Mouse (Mus musculus) forebrain, embryonic 12.5 days (tissue): ENCODE data around the gene Dmap1. TPM values are rescaled to one million over a fixed set of nuclear protein-coding genes. Genes with fewer than 3 reads are reported as not detected.

Experiments
- ATAC-seq: fragments of 200-750 bp; cut with Nextera tagmentation; 2 replicates; pipeline ENCODE4 v1.8.0; 2017; ENCODE audit warnings: moderate TSS enrichment; ENCODE audit not compliant: low FRiP score
- H3K27ac ChIP-seq: fragments of 300-500 bp; sonication (generic); 2 replicates; pipeline ENCODE4 v1.5.1; 2016; ENCODE audit warnings: mild to moderate bottlenecking
- H3K27me3 ChIP-seq: fragments of 300-500 bp; sonication (generic); 2 replicates; pipeline ENCODE4 v1.6.1; 2016; ENCODE audit warnings: mild to moderate bottlenecking
- H3K36me3 ChIP-seq: fragments of 300-500 bp; sonication (generic); replicated peaks from 2 replicates; pipeline ENCODE4 v1.6.1; 2016; ENCODE audit warnings: mild to moderate bottlenecking
- H3K4me1 ChIP-seq: fragments of 300-500 bp; sonication (generic); 2 replicates; pipeline ENCODE4 v1.6.1; 2016
- H3K4me2 ChIP-seq: fragments of 300-500 bp; sonication (generic); 2 replicates; pipeline ENCODE4 v1.6.1; 2016; ENCODE audit warnings: mild to moderate bottlenecking, moderate library complexity
- H3K4me3 ChIP-seq: fragments of 300-500 bp; sonication (generic); replicated peaks from 2 replicates; pipeline ENCODE4 v1.5.1; 2016; ENCODE audit warnings: mild to moderate bottlenecking
- H3K9ac ChIP-seq: fragments of 300-500 bp; sonication (generic); 2 replicates; pipeline ENCODE4 v1.6.1; 2016; ENCODE audit warnings: mild to moderate bottlenecking
- H3K9me3 ChIP-seq: fragments of 300-500 bp; sonication (generic); 2 replicates; pipeline ENCODE4 v1.6.1; 2016
- WGBS: fragments of 180-500 bp; shearing (Covaris S2); methylation state at CpG from one replicate; pipeline ENCODE4 v1.1.7; 2016; 5-methylcytosine and 5-hydroxymethylcytosine counted together
- polyA plus RNA-seq: library from polyadenylated mRNA; unstranded; fragments of >200 nt; fragmentation: Nextera tagmentation; extraction: Ambion mirVana; gene quantifications from 2 replicates; pipeline ENCODE4 v1.2.1, GENCODE M21; 2016

Dmap1 gene
- polyA plus RNA-seq, result 73.1 and 76.4 TPM in 2 replicates

DNA sequence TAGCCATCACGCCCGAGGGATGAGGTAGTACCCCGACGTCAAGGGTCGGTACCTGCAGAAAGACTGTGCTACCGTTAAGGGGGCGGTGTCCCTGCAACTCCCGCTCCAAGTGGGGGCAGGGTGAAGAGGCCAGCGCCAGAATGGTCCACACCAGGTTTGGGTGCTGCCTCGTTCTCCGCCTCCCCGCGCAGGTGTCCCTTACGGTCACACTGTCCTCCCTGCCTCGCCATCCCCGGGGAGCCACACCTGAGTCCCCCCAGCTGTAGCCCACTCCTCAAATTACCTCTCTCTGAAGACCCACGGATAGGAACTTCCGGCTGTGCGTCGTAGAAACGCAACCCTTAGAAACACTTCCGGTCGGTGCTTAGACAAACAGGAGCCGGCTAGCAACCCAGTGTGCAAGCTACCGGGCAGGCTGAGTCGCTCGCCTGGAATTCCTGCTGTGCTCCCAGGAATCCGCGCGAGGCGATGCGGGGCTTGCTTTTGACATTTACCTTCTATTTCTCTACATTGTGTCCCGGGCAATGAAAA, at the start of gene Dmap1:
Dmap1 (minus strand) TSS at position 343 of the 531 bp plus-strand sequence.
- H3K9ac ChIP-seq, result peak within 1 kb of the TSS; percentile 79
- H3K9me3 ChIP-seq, result no peaks in the 10 kb centered on the region
- H3K27me3 ChIP-seq, result peaks cover 4% of the 10 kb centered on the region; the same call in 1 of the 2 replicates
- H3K4me3 ChIP-seq, result peak within 1 kb of the TSS; percentile 80
- no peak within 1 kb of the TSS for H3K27ac ChIP-seq
- peak within 1 kb of the TSS; percentile 90 for H3K4me2 ChIP-seq
- under 1% methylated on average over 33 of the region's 33 CpGs for WGBS
- peaks cover 34% of the 10 kb centered on the region for H3K36me3 ChIP-seq
- peak; percentile 92 for ATAC-seq
- peaks cover 16% of the 10 kb centered on the region for H3K4me1 ChIP-seq

DNA sequence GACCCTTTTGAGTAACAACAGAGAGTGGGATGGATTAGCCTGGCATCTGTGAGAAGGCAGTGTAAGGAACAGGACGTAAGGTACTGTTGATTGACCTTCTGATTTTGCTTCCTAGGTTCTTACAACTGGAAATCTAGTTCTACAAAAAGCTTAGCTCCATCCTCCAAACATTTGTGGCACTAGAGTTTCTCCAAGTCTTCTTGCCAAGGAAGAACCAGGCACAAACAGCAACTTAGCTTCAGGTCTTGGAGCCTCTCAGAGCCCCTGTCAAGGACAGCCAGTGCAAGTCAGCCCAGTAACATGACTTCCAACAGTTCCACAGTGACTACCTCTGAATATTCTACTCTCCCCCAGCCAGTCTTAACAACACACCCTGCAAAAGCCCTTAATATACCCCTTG, 42.0 kb upstream of the Dmap1 start, which contains the start of gene Gm12845:
Gm12845 (plus strand) TSS at position 301 of the 400 bp plus-strand sequence.
- no peak within 1 kb of the TSS for H3K4me3 ChIP-seq
- H3K4me1 ChIP-seq, result no peaks in the 10 kb centered on the region
- WGBS, result 81% methylated on average over 1 of the region's 1 CpGs
- no peak for ATAC-seq
- no peak within 1 kb of the TSS for H3K4me2 ChIP-seq
- no peaks in the 10 kb centered on the region for H3K9me3 ChIP-seq
- H3K9ac ChIP-seq, result no peak within 1 kb of the TSS
- H3K27ac ChIP-seq, result no peak within 1 kb of the TSS
- no peaks in the 10 kb centered on the region for H3K27me3 ChIP-seq
- no peaks in the 10 kb centered on the region for H3K36me3 ChIP-seq

DNA sequence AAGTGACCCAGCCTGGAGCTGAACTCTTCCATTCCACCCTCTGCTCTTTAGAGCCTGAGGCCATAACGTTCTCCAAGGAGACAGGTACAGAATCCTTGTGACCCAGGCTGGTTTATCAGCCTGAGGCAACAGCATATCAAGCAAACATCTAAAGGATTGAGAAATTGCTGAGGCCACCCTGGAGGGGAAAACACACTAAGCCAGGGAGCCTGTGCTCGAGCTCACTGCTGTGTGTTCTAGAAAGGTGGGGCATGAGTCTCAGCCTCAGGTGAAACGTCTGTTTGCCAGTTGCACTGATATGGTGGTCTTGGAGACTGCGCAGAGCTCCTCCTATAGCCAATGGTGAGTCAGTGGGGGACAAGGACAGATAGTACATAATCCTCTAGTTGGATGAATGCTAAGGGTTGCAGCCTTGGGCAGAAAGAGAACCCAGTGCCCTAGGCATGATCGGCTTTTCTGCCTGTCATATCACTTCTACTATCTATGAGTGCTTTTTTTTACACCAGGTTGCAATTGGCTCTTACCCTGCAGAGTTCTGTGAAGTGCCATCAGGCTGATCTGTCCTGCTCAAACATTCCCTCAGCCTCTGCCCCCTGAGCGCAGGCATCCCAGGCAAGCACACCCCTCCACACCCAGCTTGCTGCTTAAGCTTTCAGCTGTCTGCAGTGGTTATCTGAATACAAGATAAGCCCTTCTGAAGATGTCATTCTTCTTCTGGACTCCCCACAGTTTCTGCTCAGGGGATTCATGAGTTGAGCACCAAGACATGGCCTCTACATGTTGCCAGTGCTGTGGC, 31.4 kb upstream of the Dmap1 start:
- WGBS, result 83% methylated on average over 6 of the region's 6 CpGs
- Histone ChIP-seq H3K9ac (no peak overlapping the region), H3K4me2 (no peak overlapping the region), H3K9me3 (no peaks in the 10 kb centered on the region), H3K27ac (no peak overlapping the region), H3K4me3 (no peak overlapping the region), H3K4me1 (no peaks in the 10 kb centered on the region), H3K36me3 (no peaks in the 10 kb centered on the region), H3K27me3 (no peaks in the 10 kb centered on the region)
- ATAC-seq, result no peak

DNA sequence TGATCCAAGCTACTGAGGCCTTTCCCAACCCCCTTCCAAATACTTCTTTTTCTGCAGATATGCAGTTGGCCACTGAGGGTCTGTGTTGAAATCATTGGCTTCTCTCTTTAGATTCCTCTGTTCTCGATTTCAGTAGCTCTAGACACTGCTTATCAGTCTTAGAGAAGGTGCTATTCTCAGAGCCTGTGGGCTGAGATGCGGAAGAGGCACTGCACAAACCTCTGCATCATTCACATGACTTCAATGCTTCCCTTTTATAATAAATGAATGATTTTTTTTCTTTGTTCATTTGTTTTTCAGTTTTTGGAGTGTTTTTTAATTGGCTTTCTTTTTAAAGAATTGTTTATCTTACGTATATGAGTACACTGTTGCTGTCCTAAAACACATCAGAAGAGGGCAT, 30.2 kb upstream of the Dmap1 start:
- no peaks in the 10 kb centered on the region for H3K36me3 ChIP-seq
- H3K9me3 ChIP-seq, result no peaks in the 10 kb centered on the region
- WGBS, result 83% methylated on average over 3 of the region's 3 CpGs
- H3K4me1 ChIP-seq, result no peaks in the 10 kb centered on the region
- no peak for ATAC-seq
- H3K4me2 ChIP-seq, result no peak overlapping the region
- H3K27me3 ChIP-seq, result no peaks in the 10 kb centered on the region
- no peak overlapping the region for H3K9ac ChIP-seq
- H3K4me3 ChIP-seq, result no peak overlapping the region
- no peak overlapping the region for H3K27ac ChIP-seq

DNA sequence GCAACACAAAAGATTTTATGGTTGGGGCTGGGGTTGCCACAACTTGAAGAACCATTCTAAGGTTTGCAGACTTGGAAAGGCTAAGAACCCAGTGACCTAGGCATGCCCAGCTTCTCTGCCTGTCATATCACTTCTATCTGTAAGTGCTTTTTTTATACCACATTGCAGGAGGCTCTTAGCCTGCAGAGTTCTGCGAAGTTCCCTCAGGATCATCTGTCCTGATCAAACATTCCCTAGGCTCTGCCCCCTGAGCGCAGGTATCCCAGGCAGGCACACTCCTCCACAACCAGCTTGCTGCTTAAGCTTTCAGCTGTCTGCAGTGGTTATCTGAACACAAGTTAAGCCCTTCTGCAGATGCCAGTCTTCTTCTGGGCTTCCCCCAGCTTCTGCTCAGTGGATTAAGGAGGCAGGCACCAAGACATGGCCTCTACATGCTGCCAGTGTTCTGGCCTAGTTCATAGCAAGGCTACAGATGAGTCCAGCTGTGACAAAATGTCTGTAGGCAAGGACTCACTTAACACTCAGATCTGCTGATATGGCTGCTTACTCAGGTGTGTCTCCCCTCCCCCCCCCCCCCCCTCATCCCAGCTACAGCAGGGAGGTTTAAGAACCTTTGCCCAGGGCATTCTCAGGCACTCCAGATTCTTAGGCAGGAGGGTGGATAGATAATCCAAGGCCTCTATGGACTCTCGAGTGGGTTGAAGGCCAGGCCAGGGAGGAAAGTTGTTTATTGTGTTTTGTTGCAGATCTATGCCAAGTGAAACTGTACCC, 26.9 kb upstream of the Dmap1 start:
- Histone ChIP-seq H3K4me3 (no peak overlapping the region), H3K27me3 (no peaks in the 10 kb centered on the region), H3K36me3 (no peaks in the 10 kb centered on the region), H3K9ac (no peak overlapping the region), H3K27ac (no peak overlapping the region), H3K9me3 (no peaks in the 10 kb centered on the region), H3K4me1 (no peaks in the 10 kb centered on the region), H3K4me2 (no peak overlapping the region)
- ATAC-seq, result no peak
- 74% methylated on average over 3 of the region's 3 CpGs for WGBS

DNA sequence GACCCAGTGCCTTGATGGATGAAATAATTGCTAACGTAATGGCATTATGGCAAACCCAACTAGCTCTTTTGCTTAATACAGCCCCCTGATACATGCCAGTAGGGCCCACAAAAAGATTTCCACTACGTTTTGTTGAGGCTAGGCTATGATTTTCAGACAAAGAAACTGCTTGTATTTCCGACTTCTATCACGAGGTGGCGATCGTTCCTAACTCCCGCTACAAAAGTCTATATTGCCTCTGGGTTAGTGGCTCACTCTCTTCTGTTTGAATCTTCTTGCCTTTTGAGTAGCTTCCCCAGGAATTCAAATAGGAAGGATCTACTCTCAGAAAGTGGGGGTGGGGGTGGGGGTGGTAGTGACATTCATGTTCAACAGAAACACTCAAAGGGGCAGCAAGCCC, 23.3 kb upstream of the Dmap1 start:
- H3K9me3 ChIP-seq, result no peaks in the 10 kb centered on the region
- H3K4me1 ChIP-seq, result no peaks in the 10 kb centered on the region
- H3K27ac ChIP-seq, result no peak overlapping the region
- H3K4me3 ChIP-seq, result no peak overlapping the region
- ATAC-seq, result no peak
- 4% methylated on average over 7 of the region's 7 CpGs for WGBS
- no peaks in the 10 kb centered on the region for H3K36me3 ChIP-seq
- H3K9ac ChIP-seq, result no peak overlapping the region
- H3K27me3 ChIP-seq, result no peaks in the 10 kb centered on the region
- H3K4me2 ChIP-seq, result no peak overlapping the region

DNA sequence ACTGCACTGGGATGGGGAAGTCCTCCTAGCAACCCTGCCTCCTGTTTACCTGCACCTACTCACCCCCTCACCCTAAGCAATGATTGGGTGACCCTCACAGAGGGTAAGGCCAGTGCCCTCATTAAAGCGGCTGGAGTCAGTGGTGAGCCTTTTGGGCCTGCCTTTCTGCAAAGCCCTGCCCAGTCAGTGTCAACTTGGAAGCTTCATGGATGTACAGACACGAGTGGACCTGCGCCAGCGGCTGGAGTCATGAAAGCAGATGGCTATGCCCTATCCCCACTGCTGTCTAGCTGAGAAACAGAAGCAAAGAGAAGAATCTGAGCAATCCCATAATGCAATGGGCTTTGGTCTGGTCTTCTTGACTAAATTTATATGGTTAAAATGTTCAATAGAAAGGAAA, 4.3 kb upstream of the Dmap1 start:
- H3K4me1 ChIP-seq, result peaks cover 11% of the 10 kb centered on the region
- H3K27ac ChIP-seq, result no peak overlapping the region
- no peaks in the 10 kb centered on the region for H3K9me3 ChIP-seq
- H3K9ac ChIP-seq, result no peak overlapping the region
- 85% methylated on average over 4 of the region's 4 CpGs for WGBS
- ATAC-seq, result no peak
- H3K27me3 ChIP-seq, result peaks cover 4% of the 10 kb centered on the region; the same call in 1 of the 2 replicates
- H3K36me3 ChIP-seq, result no peaks in the 10 kb centered on the region
- no peak overlapping the region for H3K4me2 ChIP-seq
- H3K4me3 ChIP-seq, result no peak overlapping the region

DNA sequence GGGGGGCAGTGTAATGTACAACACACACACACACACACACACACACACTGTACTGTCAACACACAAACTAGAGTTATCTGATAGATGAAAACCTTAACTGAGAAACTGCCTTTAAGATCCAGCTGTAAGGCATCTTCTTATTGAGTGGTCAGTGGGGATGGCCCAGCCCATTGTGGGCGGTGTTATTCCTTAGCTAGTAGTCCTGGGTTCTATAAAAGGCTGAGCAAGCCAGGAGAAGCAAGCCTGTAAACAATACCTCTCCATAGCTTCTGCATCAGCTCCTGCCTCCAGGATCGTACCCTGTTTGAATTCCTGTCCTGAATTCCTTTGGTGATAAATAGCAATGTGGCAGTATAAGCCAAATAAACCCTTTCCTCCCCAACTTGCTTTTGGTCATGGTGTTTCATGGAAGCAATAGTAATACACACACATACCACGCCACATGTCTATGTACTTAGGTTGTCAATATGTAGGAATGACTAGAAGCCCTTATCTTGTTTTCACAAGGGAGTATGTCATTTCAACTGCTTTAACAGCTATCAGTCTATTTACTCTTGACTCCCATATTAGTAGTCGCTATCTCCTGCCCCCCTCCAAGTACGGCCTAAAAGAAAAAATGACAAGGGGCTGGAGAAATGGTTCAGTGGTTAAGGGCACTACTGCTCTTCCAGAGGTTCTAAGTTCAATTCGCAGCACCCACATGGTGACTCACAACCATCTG, 1.1 kb upstream of the Dmap1 start:
- Histone ChIP-seq H3K4me3 (no peak overlapping the region), H3K36me3 (peaks cover 26% of the 10 kb centered on the region), H3K27me3 (peaks cover 4% of the 10 kb centered on the region; the same call in 1 of the 2 replicates), H3K4me1 (peaks cover 16% of the 10 kb centered on the region), H3K4me2 (peak overlapping the region; percentile 90), H3K27ac (no peak overlapping the region), H3K9me3 (no peaks in the 10 kb centered on the region), H3K9ac (no peak overlapping the region)
- 81% methylated on average over 6 of the region's 6 CpGs for WGBS
- ATAC-seq, result no peak

DNA sequence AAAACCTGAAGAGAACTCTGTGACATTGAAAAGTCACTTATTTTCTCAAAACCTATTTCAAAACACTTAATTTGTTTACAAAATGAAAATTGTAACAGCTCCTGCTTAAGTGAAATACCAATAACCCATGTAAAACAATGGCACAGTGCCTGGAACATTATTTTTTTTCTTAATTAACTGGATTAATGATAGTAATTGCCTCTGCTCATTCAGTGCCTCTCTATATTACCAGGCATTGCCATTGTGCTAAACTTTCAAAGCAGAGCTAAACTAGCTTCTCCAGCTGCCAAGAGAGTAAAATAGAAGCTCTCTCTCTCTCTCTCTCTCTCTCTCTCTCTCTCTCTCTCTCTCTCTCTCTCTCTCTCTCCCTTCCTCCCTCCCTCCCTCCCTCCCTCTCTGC, 390 bp upstream of the Dmap1 start:
- H3K4me1 ChIP-seq, result peaks cover 16% of the 10 kb centered on the region
- H3K27ac ChIP-seq, result no peak overlapping the region
- ATAC-seq, result peak; percentile 44
- no peaks in the 10 kb centered on the region for H3K9me3 ChIP-seq
- H3K36me3 ChIP-seq, result peaks cover 31% of the 10 kb centered on the region
- H3K4me3 ChIP-seq, result peak overlapping the region; percentile 80
- H3K27me3 ChIP-seq, result peaks cover 4% of the 10 kb centered on the region; the same call in 1 of the 2 replicates
- H3K4me2 ChIP-seq, result peak overlapping the region; percentile 90
- peak overlapping the region; percentile 79 for H3K9ac ChIP-seq

DNA sequence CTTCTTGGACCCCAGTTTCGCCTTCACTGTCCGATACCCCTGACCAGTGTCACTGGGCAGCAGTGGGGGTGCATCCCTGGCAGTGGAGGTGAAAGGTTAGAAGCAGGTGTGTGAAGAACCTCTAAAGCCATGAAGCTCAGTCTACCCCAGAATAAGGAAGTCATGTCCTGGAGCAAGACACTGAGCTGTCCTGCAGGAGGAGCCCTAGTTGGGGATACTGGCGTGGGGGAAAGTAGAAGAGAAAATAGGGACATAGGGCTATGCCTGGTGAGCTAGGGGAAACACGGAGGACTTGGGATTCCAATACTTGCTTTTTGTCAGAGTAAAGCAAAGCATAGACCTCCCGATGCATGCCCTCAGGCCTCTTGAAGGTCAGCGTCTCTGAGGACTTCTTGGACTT, 1.1 kb downstream of the Dmap1 start:
- H3K27ac ChIP-seq, result no peak overlapping the region
- peak overlapping the region; percentile 80 for H3K4me3 ChIP-seq
- H3K27me3 ChIP-seq, result peaks cover 4% of the 10 kb centered on the region; the same call in 1 of the 2 replicates
- H3K4me2 ChIP-seq, result peak overlapping the region; percentile 90
- H3K4me1 ChIP-seq, result peaks cover 16% of the 10 kb centered on the region
- WGBS, result 71% methylated on average over 6 of the region's 6 CpGs
- H3K9ac ChIP-seq, result no peak overlapping the region
- no peaks in the 10 kb centered on the region for H3K9me3 ChIP-seq
- no peak for ATAC-seq
- peaks cover 44% of the 10 kb centered on the region for H3K36me3 ChIP-seq

DNA sequence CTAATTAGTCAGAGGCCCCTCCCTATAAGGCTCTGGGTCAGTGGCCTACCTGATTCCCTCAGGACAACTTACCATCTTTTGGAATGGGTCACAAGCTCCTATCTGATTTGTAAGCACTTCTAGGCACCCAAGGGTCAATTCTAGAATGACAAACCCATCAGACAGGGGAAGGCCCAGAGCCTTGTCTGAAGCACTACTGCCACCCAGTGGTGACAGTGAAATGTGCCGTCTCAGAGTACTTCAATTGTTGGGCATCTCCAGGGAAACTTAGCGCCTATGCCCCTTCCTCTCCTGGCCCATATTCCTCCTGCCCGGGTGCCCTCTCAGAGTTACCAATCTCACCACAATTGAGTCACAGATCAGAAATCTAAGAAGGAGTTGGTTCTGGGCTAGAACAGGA, 5.2 kb downstream of the Dmap1 start:
- 14% methylated on average over 3 of the region's 3 CpGs for WGBS

DNA sequence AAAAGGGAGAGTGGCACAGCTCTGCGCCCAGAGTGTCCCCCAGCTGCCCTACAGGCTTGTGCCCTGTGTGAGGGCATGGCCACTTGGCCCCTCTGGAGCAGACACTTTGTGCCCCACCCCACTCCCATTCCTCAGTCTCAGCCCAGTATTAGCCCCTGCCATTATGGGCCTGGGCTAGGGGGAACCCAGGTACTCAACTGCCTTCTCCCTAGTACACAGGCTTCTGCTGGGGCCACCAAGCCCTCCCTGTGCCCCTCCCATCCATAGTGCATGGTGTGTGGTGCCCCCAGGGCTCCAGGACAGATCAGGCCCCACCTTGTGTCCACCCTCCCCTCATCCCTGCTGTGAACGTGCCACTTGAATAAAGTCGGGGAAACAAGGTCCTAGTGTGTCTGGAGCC, 8.2 kb downstream of the Dmap1 start:
- H3K9ac ChIP-seq, result no peak overlapping the region
- H3K9me3 ChIP-seq, result no peaks in the 10 kb centered on the region
- H3K4me3 ChIP-seq, result no peak overlapping the region
- WGBS, result 91% methylated on average over 3 of the region's 3 CpGs
- no peak overlapping the region for H3K27ac ChIP-seq
- H3K36me3 ChIP-seq, result peaks cover 60% of the 10 kb centered on the region
- H3K27me3 ChIP-seq, result no peaks in the 10 kb centered on the region
- peaks cover 2% of the 10 kb centered on the region; the same call in 1 of the 2 replicates for H3K4me1 ChIP-seq
- H3K4me2 ChIP-seq, result no peak overlapping the region
- no peak for ATAC-seq

More for the DNA sequence above, 5.2 kb downstream of the Dmap1 start:
- no peaks in the 10 kb centered on the region for H3K27me3 ChIP-seq
- H3K27ac ChIP-seq, result no peak overlapping the region
- H3K4me3 ChIP-seq, result no peak overlapping the region
- H3K36me3 ChIP-seq, result peaks cover 79% of the 10 kb centered on the region
- H3K9ac ChIP-seq, result no peak overlapping the region
- peak; percentile 63 for ATAC-seq
- H3K4me1 ChIP-seq, result peaks cover 10% of the 10 kb centered on the region
- no peaks in the 10 kb centered on the region for H3K9me3 ChIP-seq
- no peak overlapping the region for H3K4me2 ChIP-seq
